Mouse (Mus musculus) limb, embryonic 15.5 days (tissue): Measurements from ENCODE around the gene Coro2b. TPM values are rescaled to one million over a fixed set of nuclear protein-coding genes. Genes with fewer than 3 reads are reported as not detected.
A peak's percentile ranks its signal among the peaks of the same experiment; 100 is the strongest.

Experiments
- ATAC-seq: fragments of 200-750 bp; cut with Nextera tagmentation; 2 replicates; pipeline ENCODE4 v1.8.0; 2017; ENCODE audit warnings: low read depth, moderate TSS enrichment; ENCODE audit not compliant: insufficient number of reproducible peaks, low FRiP score, low TSS enrichment
- H3K27ac ChIP-seq: fragments of 300-500 bp; sonication (generic); 2 replicates; pipeline ENCODE4 v1.5.1; 2015; ENCODE audit warnings: moderate library complexity, mild to moderate bottlenecking, inconsistent platforms
- H3K27me3 ChIP-seq: fragments of 300-500 bp; sonication (generic); 2 replicates; pipeline ENCODE4 v1.6.1; 2015; ENCODE audit warnings: inconsistent platforms
- H3K36me3 ChIP-seq: fragments of 300-500 bp; sonication (generic); 2 replicates; pipeline ENCODE4 v1.6.1; 2015; ENCODE audit warnings: inconsistent platforms
- H3K4me1 ChIP-seq: fragments of 300-500 bp; sonication (generic); 2 replicates; pipeline ENCODE4 v1.6.1; 2015; ENCODE audit warnings: inconsistent platforms
- H3K4me2 ChIP-seq: fragments of 300-500 bp; sonication (generic); 2 replicates; pipeline ENCODE4 v1.6.1; 2015; ENCODE audit warnings: mild to moderate bottlenecking, inconsistent platforms
- H3K4me3 ChIP-seq: fragments of 300-500 bp; sonication (generic); 2 replicates; pipeline ENCODE4 v1.5.1; 2015; ENCODE audit warnings: mild to moderate bottlenecking, inconsistent platforms
- H3K9ac ChIP-seq: fragments of 300-500 bp; sonication (generic); 2 replicates; pipeline ENCODE4 v1.6.1; 2015; ENCODE audit warnings: inconsistent platforms
- H3K9me3 ChIP-seq: fragments of 300-500 bp; sonication (generic); 2 replicates; pipeline ENCODE4 v1.6.1; 2016; ENCODE audit warnings: inconsistent platforms
- WGBS: fragments of 180-500 bp; shearing (Covaris S2); methylation state at CpG from one replicate; pipeline ENCODE4 v1.1.7; 2015; 5-methylcytosine and 5-hydroxymethylcytosine counted together
- polyA plus RNA-seq: library from polyadenylated mRNA; unstranded; fragments of >200 nt; fragmentation: Nextera tagmentation; extraction: Ambion mirVana; gene quantifications from 2 replicates; pipeline ENCODE4 v1.2.1, GENCODE M21; 2015

Gene Coro2b
- polyA plus RNA-seq, 1 experiment from 2014 or later: 9.4 TPM

DNA sequence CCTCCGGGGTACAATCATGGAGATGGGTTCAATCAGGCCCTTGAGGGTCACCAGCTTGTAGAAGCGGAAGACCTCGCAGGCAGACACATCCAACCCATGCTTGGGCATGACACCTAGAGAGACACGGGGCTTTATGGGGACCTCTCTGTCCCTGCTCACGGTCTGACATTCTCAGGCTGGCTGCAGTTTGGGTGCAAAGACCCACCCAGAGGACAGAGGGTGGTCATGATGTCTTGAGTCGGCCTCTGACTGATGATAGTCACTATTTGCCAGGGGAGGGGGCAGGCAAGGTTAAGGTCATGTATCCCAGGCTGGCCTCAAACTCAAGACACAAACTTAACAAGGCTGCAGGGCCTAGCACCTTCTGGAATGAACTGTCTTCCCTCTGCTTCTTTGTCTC, 110.3 kb downstream of the Coro2b start:
- 92% methylated on average over 6 of the region's 6 CpGs for WGBS
- H3K9me3 ChIP-seq: no peaks in the 10 kb centered on the region
- H3K4me2 ChIP-seq: no peak overlapping the region
- no peak for ATAC-seq
- no peaks in the 10 kb centered on the region for H3K27me3 ChIP-seq
- H3K9ac ChIP-seq: no peak overlapping the region
- peaks cover 18% of the 10 kb centered on the region for H3K36me3 ChIP-seq
- H3K27ac ChIP-seq: no peak overlapping the region
- peaks cover under 1% of the 10 kb centered on the region; the same call in 1 of the 2 replicates for H3K4me1 ChIP-seq
- no peak overlapping the region for H3K4me3 ChIP-seq

GRCm38 (mm10) chr9:62426021-62426420, 110.8 kb downstream of the Coro2b start:
- Histone ChIP-seq H3K4me3 (no peak overlapping the region), H3K27me3 (no peaks in the 10 kb centered on the region), H3K9me3 (no peaks in the 10 kb centered on the region), H3K4me1 (peaks cover 5% of the 10 kb centered on the region), H3K4me2 (no peak overlapping the region), H3K36me3 (peaks cover 17% of the 10 kb centered on the region), H3K9ac (no peak overlapping the region), H3K27ac (no peak overlapping the region)
- no peak for ATAC-seq
- WGBS: 93% methylated on average over 19 of the region's 19 CpGs

DNA sequence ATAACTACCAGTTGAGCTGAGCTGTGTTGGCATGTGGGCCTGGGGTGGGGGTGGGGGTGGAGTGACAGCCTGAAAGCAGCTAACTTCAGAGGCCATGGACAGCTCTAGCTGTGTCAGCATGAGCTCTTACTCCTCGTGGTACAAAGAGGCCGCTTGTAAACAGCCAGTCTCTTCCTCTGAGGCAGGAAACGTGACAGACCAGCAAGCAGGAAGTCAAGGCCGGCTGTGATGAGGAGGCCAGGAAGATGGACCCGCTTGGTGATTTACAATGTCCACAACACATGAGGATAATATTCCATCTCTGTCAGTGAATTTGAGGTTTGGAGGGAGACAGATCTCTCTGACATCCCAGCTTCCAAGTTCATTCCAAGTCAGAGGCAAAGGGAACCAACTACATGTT, 111.6 kb downstream of the Coro2b start:
- no peak overlapping the region for H3K9ac ChIP-seq
- H3K27me3 ChIP-seq: no peaks in the 10 kb centered on the region
- no peak overlapping the region for H3K4me2 ChIP-seq
- H3K4me1 ChIP-seq: peaks cover 11% of the 10 kb centered on the region
- peaks cover 12% of the 10 kb centered on the region for H3K36me3 ChIP-seq
- H3K4me3 ChIP-seq: no peak overlapping the region
- 60% methylated on average over 5 of the region's 5 CpGs for WGBS
- no peaks in the 10 kb centered on the region for H3K9me3 ChIP-seq
- no peak for ATAC-seq
- no peak overlapping the region for H3K27ac ChIP-seq

GRCm38 (mm10) chr9:62423871-62424270, 113.0 kb downstream of the Coro2b start:
- no peak overlapping the region for H3K4me2 ChIP-seq
- H3K9me3 ChIP-seq: no peaks in the 10 kb centered on the region
- ATAC-seq: no peak
- WGBS: 95% methylated on average over 10 of the region's 10 CpGs
- peaks cover 12% of the 10 kb centered on the region for H3K36me3 ChIP-seq
- peaks cover 11% of the 10 kb centered on the region for H3K4me1 ChIP-seq
- no peak overlapping the region for H3K4me3 ChIP-seq
- no peak overlapping the region for H3K27ac ChIP-seq
- H3K9ac ChIP-seq: no peak overlapping the region
- H3K27me3 ChIP-seq: no peaks in the 10 kb centered on the region

DNA sequence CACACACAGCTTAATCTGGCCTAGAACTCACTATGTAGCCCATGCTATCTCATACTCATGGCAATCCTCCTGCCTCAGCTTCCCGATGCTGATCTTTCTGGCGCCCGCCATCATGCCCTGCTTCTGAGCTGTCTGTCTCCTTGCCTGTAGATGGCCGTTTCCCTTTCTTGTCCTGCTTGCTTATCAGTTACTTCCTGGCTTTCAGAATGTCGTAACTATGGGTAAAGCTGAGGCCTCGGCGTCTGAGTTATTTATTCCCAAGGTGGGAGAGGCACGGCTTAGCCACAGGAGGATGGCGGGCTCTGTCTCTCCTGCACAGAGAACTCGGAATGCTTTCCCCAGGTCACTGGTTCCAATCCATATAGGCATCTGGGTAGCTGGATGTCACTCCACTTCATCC, 113.9 kb downstream of the Coro2b start:
- peaks cover 11% of the 10 kb centered on the region for H3K4me1 ChIP-seq
- H3K27ac ChIP-seq: no peak overlapping the region
- H3K9me3 ChIP-seq: no peaks in the 10 kb centered on the region
- no peak for ATAC-seq
- no peaks in the 10 kb centered on the region for H3K27me3 ChIP-seq
- 88% methylated on average over 10 of the region's 10 CpGs for WGBS
- peaks cover 6% of the 10 kb centered on the region; the same call in 1 of the 2 replicates for H3K36me3 ChIP-seq
- no peak overlapping the region for H3K4me3 ChIP-seq
- H3K4me2 ChIP-seq: no peak overlapping the region
- H3K9ac ChIP-seq: no peak overlapping the region

DNA sequence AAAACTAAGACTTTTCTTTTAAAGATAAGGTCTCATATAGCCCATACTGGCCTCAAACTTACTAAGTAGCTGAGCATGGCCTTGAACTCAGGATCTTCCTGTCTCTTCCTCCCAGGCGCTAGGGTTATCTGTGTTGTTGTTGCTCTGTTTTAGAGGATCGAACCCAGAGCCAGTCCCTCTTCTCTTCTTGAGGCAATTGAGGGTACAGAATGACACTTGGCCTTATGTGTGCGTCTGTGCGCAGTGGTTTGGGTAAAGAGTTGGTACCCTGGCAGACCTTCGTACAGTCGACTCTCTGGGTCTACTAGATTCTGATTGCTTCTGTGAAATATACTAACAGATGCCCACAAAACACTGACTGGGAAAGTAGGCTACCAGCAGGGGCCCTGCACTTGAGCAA, 114.9 kb downstream of the Coro2b start:
- 94% methylated on average over 6 of the region's 6 CpGs for WGBS

GRCm38 (mm10) chr9:62421027-62421426, 115.8 kb downstream of the Coro2b start:
- H3K4me3 ChIP-seq: peak overlapping the region; percentile 26
- H3K9me3 ChIP-seq: no peaks in the 10 kb centered on the region
- H3K4me1 ChIP-seq: peaks cover 16% of the 10 kb centered on the region
- peak; percentile 35; the same call in 1 of the 2 replicates for ATAC-seq
- H3K4me2 ChIP-seq: peak overlapping the region; percentile 32
- peaks cover 6% of the 10 kb centered on the region; the same call in 1 of the 2 replicates for H3K36me3 ChIP-seq
- H3K9ac ChIP-seq: 0 out of 2 replicates have a peak overlapping the region, but pooled peaks have one; percentile 7
- H3K27ac ChIP-seq: no peak overlapping the region
- H3K27me3 ChIP-seq: no peaks in the 10 kb centered on the region
- WGBS: 3% methylated on average over 13 of the region's 13 CpGs

More for the DNA sequence above, 114.9 kb downstream of the Coro2b start:
- ATAC-seq: no peak
- H3K4me1 ChIP-seq: peaks cover 11% of the 10 kb centered on the region
- no peak overlapping the region for H3K9ac ChIP-seq
- no peak overlapping the region for H3K4me2 ChIP-seq
- H3K27me3 ChIP-seq: no peaks in the 10 kb centered on the region
- peaks cover 6% of the 10 kb centered on the region; the same call in 1 of the 2 replicates for H3K36me3 ChIP-seq
- no peak overlapping the region for H3K4me3 ChIP-seq
- H3K9me3 ChIP-seq: no peaks in the 10 kb centered on the region
- H3K27ac ChIP-seq: no peak overlapping the region

- Histone ChIP-seq H3K9ac (0 out of 2 replicates have a peak overlapping the region, but pooled peaks have one; percentile 7), H3K4me1 (peaks cover 20% of the 10 kb centered on the region), H3K27me3 (no peaks in the 10 kb centered on the region), H3K4me2 (peak overlapping the region; percentile 32; the same call in 1 of the 2 replicates), H3K27ac (no peak overlapping the region), H3K4me3 (no peak overlapping the region), H3K36me3 (peaks cover 6% of the 10 kb centered on the region; the same call in 1 of the 2 replicates), H3K9me3 (no peaks in the 10 kb centered on the region)
- no peak for ATAC-seq
- 61% methylated on average over 10 of the region's 10 CpGs for whole genome bisulfite sequencing
These were observed 116.5 kb downstream of the Coro2b start for GRCm38 (mm10) chr9:62420261-62420917.

DNA sequence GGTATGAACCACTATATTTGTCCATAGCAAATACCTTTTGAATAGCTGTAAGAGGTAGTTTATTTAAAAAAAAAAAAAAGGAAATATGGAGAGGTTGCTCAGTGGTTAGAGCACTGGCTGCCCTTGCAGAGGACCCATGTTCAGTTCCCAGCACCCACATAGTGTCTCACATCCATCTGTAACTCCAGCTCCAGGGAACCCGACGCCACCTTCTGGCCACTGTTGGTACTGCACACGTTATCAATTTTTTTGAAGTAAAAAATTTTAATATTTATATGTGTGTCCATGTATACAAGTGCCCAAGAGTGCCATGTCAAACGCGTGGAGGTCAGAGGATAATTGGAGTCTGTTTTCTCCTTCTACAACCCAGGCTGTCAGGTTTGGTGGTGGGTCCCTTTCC, 118.1 kb downstream of the Coro2b start:
- no peaks in the 10 kb centered on the region for H3K36me3 ChIP-seq
- H3K9me3 ChIP-seq: no peaks in the 10 kb centered on the region
- ATAC-seq: no peak
- WGBS: 61% methylated on average over 5 of the region's 5 CpGs
- H3K4me3 ChIP-seq: no peak overlapping the region
- no peak overlapping the region for H3K4me2 ChIP-seq
- peaks cover 26% of the 10 kb centered on the region for H3K4me1 ChIP-seq
- no peak overlapping the region for H3K27ac ChIP-seq
- H3K9ac ChIP-seq: no peak overlapping the region
- H3K27me3 ChIP-seq: no peaks in the 10 kb centered on the region

- 67% methylated on average over 5 of the region's 5 CpGs for WGBS
- H3K9ac ChIP-seq: no peak overlapping the region
- no peak overlapping the region for H3K4me2 ChIP-seq
- H3K36me3 ChIP-seq: no peaks in the 10 kb centered on the region
- H3K27me3 ChIP-seq: no peaks in the 10 kb centered on the region
- ATAC-seq: no peak
- no peak overlapping the region for H3K27ac ChIP-seq
- no peak overlapping the region for H3K4me3 ChIP-seq
- no peaks in the 10 kb centered on the region for H3K4me1 ChIP-seq
- H3K9me3 ChIP-seq: no peaks in the 10 kb centered on the region
These were observed 129.3 kb downstream of the Coro2b start for GRCm38 (mm10) chr9:62407357-62408146.

- H3K4me3 ChIP-seq: no peak overlapping the region
- H3K4me1 ChIP-seq: no peaks in the 10 kb centered on the region
- no peak for ATAC-seq
- no peaks in the 10 kb centered on the region for H3K27me3 ChIP-seq
- no peak overlapping the region for H3K4me2 ChIP-seq
- H3K36me3 ChIP-seq: no peaks in the 10 kb centered on the region
- 87% methylated on average over 7 of the region's 7 CpGs for WGBS
- H3K9me3 ChIP-seq: no peaks in the 10 kb centered on the region
- no peak overlapping the region for H3K9ac ChIP-seq
- H3K27ac ChIP-seq: no peak overlapping the region
These were observed 130.3 kb downstream of the Coro2b start for GRCm38 (mm10) chr9:62406423-62407013.

GRCm38 (mm10) chr9:62401589-62401988, 135.3 kb downstream of the Coro2b start:
- Histone ChIP-seq H3K4me1 (peaks cover 2% of the 10 kb centered on the region; the same call in 1 of the 2 replicates), H3K9me3 (no peaks in the 10 kb centered on the region), H3K4me2 (no peak overlapping the region), H3K9ac (no peak overlapping the region), H3K4me3 (no peak overlapping the region), H3K36me3 (no peaks in the 10 kb centered on the region), H3K27me3 (no peaks in the 10 kb centered on the region), H3K27ac (no peak overlapping the region)
- 68% methylated on average over 1 of the region's 1 CpGs for WGBS
- no peak for ATAC-seq
